Mouse (Mus musculus): Measurements from ENCODE around the gene Spag5.

DNA sequence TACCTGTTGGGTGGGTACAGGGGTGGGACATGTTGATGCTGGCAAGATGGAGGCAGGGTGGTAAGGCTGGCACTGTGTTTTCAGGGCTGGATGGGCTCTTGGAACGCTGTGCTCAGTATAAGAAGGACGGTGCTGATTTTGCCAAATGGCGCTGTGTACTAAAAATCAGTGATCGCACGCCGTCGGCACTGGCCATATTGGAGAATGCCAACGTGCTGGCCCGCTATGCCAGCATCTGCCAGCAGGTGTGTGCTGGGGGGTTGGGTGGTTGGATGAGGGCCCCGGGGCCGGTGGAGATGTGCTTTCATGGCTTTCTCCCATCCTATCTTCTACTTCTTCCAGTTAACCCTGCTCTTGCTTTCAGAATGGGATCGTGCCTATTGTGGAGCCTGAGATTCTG is 23.6 kb downstream of the Spag5 start:
- TF ChIP-seq CTCF (IDR thresholded peaks at IDR 0.05; ENCODE audit: borderline replicate concordance, control insufficient read depth, extremely low read depth, insufficient read depth, low read length, poor library complexity) = no peak
- TF ChIP-seq POLR2A (IDR thresholded peaks at IDR 0.05; ENCODE audit: control insufficient read depth, extremely low read depth, insufficient read depth, low read length, poor library complexity) = no peak
